Mouse (Mus musculus) lung, postnatal 0 days (tissue): ENCODE results near the gene Txk. TPM values are rescaled to one million over a fixed set of nuclear protein-coding genes. Genes with fewer than 3 reads are reported as not detected.

ENCODE experiments used
- ATAC-seq: fragments of 200-750 bp; cut with Nextera tagmentation; 2 replicates; pipeline ENCODE4 v1.8.0; 2017; ENCODE audit warnings: moderate library complexity
- DNase-seq: peaks from one replicate; pipeline ENCODE4 v3.0.0-alpha.2; 2016; ENCODE audit warnings: low spot score
- H3K27ac ChIP-seq: fragments of 300-500 bp; sonication (generic); 2 replicates; pipeline ENCODE4 v1.5.1; 2014; ENCODE audit warnings: antibody characterized with exemption, mild to moderate bottlenecking, low read length, mixed read lengths
- H3K27me3 ChIP-seq: fragments of 300-500 bp; sonication (generic); replicated peaks from 2 replicates; pipeline ENCODE4 v1.6.1; 2014; ENCODE audit warnings: low read length, mixed read lengths; ENCODE audit not compliant: insufficient read depth
- H3K36me3 ChIP-seq: fragments of 300-500 bp; sonication (generic); 2 replicates; pipeline ENCODE4 v1.6.1; 2014; ENCODE audit warnings: low read length, mixed read lengths; ENCODE audit not compliant: insufficient read depth
- H3K4me1 ChIP-seq: fragments of 300-500 bp; sonication (generic); 2 replicates; pipeline ENCODE4 v1.6.1; 2014; ENCODE audit warnings: antibody characterized with exemption, low read depth, low read length, mixed read lengths; ENCODE audit not compliant: insufficient read depth
- H3K4me2 ChIP-seq: fragments of 300-500 bp; sonication (generic); replicated peaks from 2 replicates; pipeline ENCODE4 v1.6.1; 2014; ENCODE audit warnings: low read depth, mild to moderate bottlenecking, low read length, moderate library complexity, mixed read lengths
- H3K4me3 ChIP-seq: fragments of 300-500 bp; sonication (generic); 2 replicates; pipeline ENCODE4 v1.5.1; 2014; ENCODE audit warnings: low read depth, low read length
- H3K9ac ChIP-seq: fragments of 300-500 bp; sonication (generic); replicated peaks from 2 replicates; pipeline ENCODE4 v1.6.1; 2014; ENCODE audit warnings: low read depth, mild to moderate bottlenecking
- H3K9me3 ChIP-seq: fragments of 300-500 bp; sonication (generic); 2 replicates; pipeline ENCODE4 v1.6.1; 2016; ENCODE audit warnings: low read length, mixed read lengths
- CTCF ChIP-seq: IDR thresholded peaks from 2 replicates; pipeline ENCODE4 v1.5.1; 2016; ENCODE audit warnings: antibody characterized with exemption, mild to moderate bottlenecking
- EP300 ChIP-seq: IDR thresholded peaks from 2 replicates; pipeline ENCODE4 v1.6.1; 2016; ENCODE audit warnings: antibody characterized with exemption, mild to moderate bottlenecking, control low read depth
- WGBS: fragments of 180-500 bp; shearing (Covaris S2); extraction: QIAGEN DNeasy Blood & Tissue Kit; methylation state at CpG from one replicate; pipeline ENCODE4 v1.1.7; 2014; 5-methylcytosine and 5-hydroxymethylcytosine counted together
- polyA plus RNA-seq: library from polyadenylated mRNA; unstranded; fragments of >200 nt; fragmentation: Nextera tagmentation; extraction: Ambion mirVana; gene quantifications from 2 replicates; pipeline ENCODE4 v1.2.1, GENCODE M21; 2015

The Txk gene
- 0.19 and 0.32 TPM in 2 replicates for polyA plus RNA-seq

DNA sequence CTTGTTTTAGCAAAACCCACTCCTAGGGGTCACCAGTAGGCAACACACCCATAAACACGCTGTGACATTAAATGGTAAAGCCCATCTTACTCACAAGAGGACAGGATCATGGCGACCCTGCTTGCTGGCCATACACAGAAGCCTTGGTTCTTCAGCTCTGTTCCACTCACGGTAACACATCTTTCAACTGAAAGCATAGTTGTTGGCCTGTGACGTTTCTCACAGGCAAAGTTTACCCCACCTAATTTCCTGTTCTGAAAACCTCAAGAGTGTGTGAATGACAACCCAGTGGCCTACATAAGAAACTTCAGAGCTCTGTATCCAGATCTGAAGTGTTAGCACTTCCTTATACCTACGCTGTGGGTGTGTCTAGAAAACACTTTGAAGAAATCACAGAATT, at the start of gene Txk:
Gene Txk (minus strand): TSS at position 193 of the 400 bp plus-strand sequence.
- Histone ChIP-seq H3K4me1 (no peaks in the 10 kb centered on the region), H3K9me3 (no peaks in the 10 kb centered on the region), H3K9ac (no peak within 1 kb of the TSS), H3K36me3 (no peaks in the 10 kb centered on the region), H3K27me3 (no peaks in the 10 kb centered on the region), H3K4me2 (no peak within 1 kb of the TSS), H3K27ac (no peak within 1 kb of the TSS), H3K4me3 (no peak within 1 kb of the TSS)
- peak; percentile 64 for DNase-seq
- WGBS = 57% methylated on average over 5 of the region's 5 CpGs
- ATAC-seq = peak; percentile 40; the same call in 1 of the 2 replicates
- TF ChIP-seq EP300 = no peak
- TF ChIP-seq CTCF = no peak

DNA sequence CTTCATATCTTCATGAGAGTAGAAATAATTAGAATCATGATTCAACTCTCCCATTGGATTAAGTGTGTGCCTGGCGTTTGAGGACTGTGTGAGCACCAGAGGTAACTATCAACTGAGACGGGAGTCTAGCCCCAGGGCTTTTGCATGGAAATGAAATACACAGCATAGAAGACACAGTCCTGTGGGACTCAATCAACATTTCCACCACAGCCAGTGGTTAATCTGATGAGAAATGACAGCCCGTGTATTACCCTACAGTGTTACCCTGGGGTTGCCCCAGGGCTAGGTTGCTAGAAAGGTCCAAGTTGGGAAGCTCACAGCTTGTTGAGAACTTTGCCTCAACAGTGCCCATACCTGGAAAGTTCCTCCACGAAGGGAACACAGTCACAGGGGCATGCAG, 46.0 kb upstream of the Txk start:
- no peak overlapping the region for H3K4me2 ChIP-seq
- TF ChIP-seq EP300 (no peak), CTCF (no peak)
- no peaks in the 10 kb centered on the region for H3K4me1 ChIP-seq
- H3K9ac ChIP-seq = no peak overlapping the region
- no peaks in the 10 kb centered on the region for H3K27me3 ChIP-seq
- H3K27ac ChIP-seq = no peak overlapping the region
- H3K4me3 ChIP-seq = no peak overlapping the region
- no peaks in the 10 kb centered on the region for H3K36me3 ChIP-seq
- ATAC-seq (no peak), DNase-seq (no peak)
- 77% methylated on average over 4 of the region's 4 CpGs for WGBS
- H3K9me3 ChIP-seq = no peaks in the 10 kb centered on the region

DNA sequence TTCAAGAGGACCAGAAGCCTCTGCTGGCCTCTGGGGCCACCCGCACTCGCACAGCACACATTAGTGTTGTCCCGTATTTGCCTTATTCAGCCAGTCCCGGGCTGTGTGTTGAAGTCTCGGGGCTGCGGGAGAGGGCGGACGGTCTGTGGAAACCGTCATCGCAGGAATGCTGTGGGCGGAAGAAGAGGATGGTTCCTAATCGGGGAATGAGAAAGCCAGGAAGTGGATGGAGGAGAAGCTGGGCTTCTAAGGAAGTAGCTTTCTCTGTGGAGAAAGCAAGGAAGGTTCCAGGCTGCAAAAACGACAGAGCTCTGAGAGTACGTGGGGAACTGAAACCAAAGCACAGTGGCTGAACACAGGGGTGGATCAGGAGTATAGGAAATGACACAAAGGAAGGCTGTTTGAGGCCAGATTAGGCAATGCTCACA, 43.6 kb upstream of the Txk start:
- ATAC-seq (peak; percentile 71), DNase-seq (peak; percentile 38)
- peak overlapping the region; percentile 56 for H3K4me2 ChIP-seq
- H3K27me3 ChIP-seq = no peaks in the 10 kb centered on the region
- no peak overlapping the region for H3K27ac ChIP-seq
- H3K9ac ChIP-seq = peak overlapping the region; percentile 32
- H3K4me1 ChIP-seq = no peaks in the 10 kb centered on the region
- H3K4me3 ChIP-seq = peak overlapping the region; percentile 28
- no peaks in the 10 kb centered on the region for H3K36me3 ChIP-seq
- no peaks in the 10 kb centered on the region for H3K9me3 ChIP-seq
- TF ChIP-seq EP300 = no peak
- TF ChIP-seq CTCF = no peak
- WGBS = 19% methylated on average over 14 of the region's 14 CpGs

DNA sequence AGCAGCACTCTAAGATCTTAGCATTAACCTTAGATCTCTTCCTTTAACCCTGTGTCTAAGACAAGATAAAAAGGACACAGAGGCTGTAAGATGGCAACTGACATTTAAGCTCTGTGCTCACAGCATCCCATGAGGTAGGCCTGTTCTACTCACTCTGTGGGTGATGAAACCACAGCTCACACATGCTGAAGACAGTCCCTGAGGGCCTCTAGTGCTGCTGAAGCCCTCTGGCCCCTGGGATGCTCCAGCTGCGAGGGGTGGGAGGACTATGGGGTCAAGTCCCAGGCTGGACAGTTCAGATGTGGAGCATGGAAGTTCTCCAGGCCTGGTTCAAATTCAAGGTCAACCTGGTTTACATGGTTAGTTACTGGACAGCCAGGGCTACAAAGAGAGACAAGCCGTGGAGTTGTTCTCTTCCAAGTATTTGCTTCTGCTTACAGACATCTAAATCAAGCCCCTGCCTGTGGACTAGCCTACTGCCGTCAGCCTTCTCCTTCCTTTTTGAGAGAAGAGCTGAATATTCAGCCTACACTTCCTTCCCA, 40.8 kb upstream of the Txk start:
- no peaks in the 10 kb centered on the region for H3K9me3 ChIP-seq
- H3K4me3 ChIP-seq = no peak overlapping the region
- H3K9ac ChIP-seq = no peak overlapping the region
- ATAC-seq (no peak), DNase-seq (no peak)
- no peaks in the 10 kb centered on the region for H3K4me1 ChIP-seq
- no peak overlapping the region for H3K4me2 ChIP-seq
- WGBS = 62% methylated on average over 3 of the region's 3 CpGs
- H3K27me3 ChIP-seq = no peaks in the 10 kb centered on the region
- no peaks in the 10 kb centered on the region for H3K36me3 ChIP-seq
- H3K27ac ChIP-seq = no peak overlapping the region
- TF ChIP-seq EP300 = no peak
- TF ChIP-seq CTCF = no peak

GRCm38 (mm10) chr5:72791789-72792188, 39.2 kb upstream of the Txk start:
- Histone ChIP-seq H3K36me3 (no peaks in the 10 kb centered on the region), H3K4me2 (no peak overlapping the region), H3K4me1 (no peaks in the 10 kb centered on the region), H3K9ac (no peak overlapping the region), H3K9me3 (no peaks in the 10 kb centered on the region), H3K4me3 (no peak overlapping the region), H3K27ac (no peak overlapping the region), H3K27me3 (no peaks in the 10 kb centered on the region)
- no peak for TF ChIP-seq EP300
- TF ChIP-seq CTCF = no peak
- 8% methylated on average over 6 of the region's 6 CpGs for WGBS
- DNase-seq (no peak), ATAC-seq (no peak)

DNA sequence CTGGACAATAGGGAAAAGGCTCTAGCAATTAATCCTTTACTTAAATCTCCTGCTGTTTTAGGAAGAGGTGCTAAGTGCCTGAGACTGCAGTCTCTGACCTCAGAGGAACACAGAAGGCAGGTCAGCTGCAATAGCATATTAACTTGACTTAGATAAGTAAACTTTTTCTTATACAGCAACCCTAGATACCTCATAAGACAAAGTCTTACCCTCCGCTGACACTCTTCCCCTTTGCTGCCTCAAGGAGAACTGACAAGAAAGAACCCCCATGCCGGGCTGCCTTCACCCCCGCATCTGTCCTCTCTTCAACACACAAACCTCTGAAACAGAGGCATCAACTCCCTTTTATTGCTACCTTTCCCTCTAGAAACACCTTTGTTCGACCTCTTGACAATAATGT, 38.8 kb upstream of the Txk start:
- H3K4me3 ChIP-seq = no peak overlapping the region
- H3K4me1 ChIP-seq = no peaks in the 10 kb centered on the region
- no peaks in the 10 kb centered on the region for H3K9me3 ChIP-seq
- no peaks in the 10 kb centered on the region for H3K36me3 ChIP-seq
- DNase-seq (no peak), ATAC-seq (no peak)
- 45% methylated on average over 4 of the region's 4 CpGs for WGBS
- no peaks in the 10 kb centered on the region for H3K27me3 ChIP-seq
- H3K27ac ChIP-seq = no peak overlapping the region
- TF ChIP-seq EP300 (no peak), CTCF (no peak)
- H3K9ac ChIP-seq = no peak overlapping the region
- no peak overlapping the region for H3K4me2 ChIP-seq

GRCm38 (mm10) chr5:72785451-72785850, 32.9 kb upstream of the Txk start:
- DNase-seq (no peak), ATAC-seq (no peak)
- Histone ChIP-seq H3K9ac (no peak overlapping the region), H3K4me2 (no peak overlapping the region), H3K27ac (no peak overlapping the region), H3K9me3 (no peaks in the 10 kb centered on the region), H3K36me3 (no peaks in the 10 kb centered on the region), H3K27me3 (no peaks in the 10 kb centered on the region), H3K4me1 (no peaks in the 10 kb centered on the region), H3K4me3 (no peak overlapping the region)
- TF ChIP-seq EP300 (no peak), CTCF (no peak)
- WGBS = 35% methylated on average over 4 of the region's 4 CpGs
